Mouse (Mus musculus) midbrain, postnatal 0 days (tissue): ENCODE results near the gene Lrrc30. TPM values are rescaled to one million over a fixed set of nuclear protein-coding genes. Genes with fewer than 3 reads are reported as not detected.

ENCODE experiments used
- ATAC-seq: fragments of 200-750 bp; cut with Nextera tagmentation; 2 replicates; pipeline ENCODE4 v1.8.0; 2017; ENCODE audit warnings: moderate number of reproducible peaks, mild to moderate bottlenecking, moderate TSS enrichment, moderate library complexity; ENCODE audit not compliant: low FRiP score
- DNase-seq: peaks from one replicate; pipeline ENCODE4 v3.0.0-alpha.2; 2015; ENCODE audit warnings: low spot score
- H3K27ac ChIP-seq: fragments of 300-500 bp; sonication (generic); 2 replicates; pipeline ENCODE4 v1.5.1; 2014; ENCODE audit warnings: low read depth, mild to moderate bottlenecking, low read length, mixed read lengths
- H3K27me3 ChIP-seq: fragments of 300-500 bp; sonication (generic); 2 replicates; pipeline ENCODE4 v1.6.1; 2014; ENCODE audit warnings: low read length, control low read depth, mixed read lengths; ENCODE audit not compliant: insufficient read depth
- H3K36me3 ChIP-seq: fragments of 300-500 bp; sonication (generic); 2 replicates; pipeline ENCODE4 v1.6.1; 2014; ENCODE audit warnings: low read length, control low read depth, mixed read lengths; ENCODE audit not compliant: insufficient read depth
- H3K4me1 ChIP-seq: fragments of 300-500 bp; sonication (generic); 2 replicates; pipeline ENCODE4 v1.6.1; 2014; ENCODE audit warnings: mild to moderate bottlenecking, control low read depth, antibody characterized with exemption, low read length, mixed read lengths; ENCODE audit not compliant: insufficient read depth
- H3K4me2 ChIP-seq: fragments of 300-500 bp; sonication (generic); 2 replicates; pipeline ENCODE4 v1.6.1; 2014; ENCODE audit warnings: low read depth, mild to moderate bottlenecking, low read length, mixed read lengths; ENCODE audit not compliant: poor library complexity, severe bottlenecking
- H3K4me3 ChIP-seq: fragments of 300-500 bp; sonication (generic); 2 replicates; pipeline ENCODE4 v1.5.1; 2014; ENCODE audit warnings: low read depth, mild to moderate bottlenecking, low read length, moderate library complexity
- H3K9ac ChIP-seq: fragments of 300-500 bp; sonication (generic); replicated peaks from 2 replicates; pipeline ENCODE4 v1.6.1; 2014; ENCODE audit warnings: mild to moderate bottlenecking, low read length, moderate library complexity, mixed read lengths; ENCODE audit not compliant: poor library complexity, severe bottlenecking
- H3K9me3 ChIP-seq: fragments of 300-500 bp; sonication (generic); 2 replicates; pipeline ENCODE4 v1.6.1; 2016; ENCODE audit warnings: low read length, control low read depth
- CTCF ChIP-seq: IDR thresholded peaks from 2 replicates; pipeline ENCODE4 v1.5.1; 2016; ENCODE audit warnings: antibody characterized with exemption, mild to moderate bottlenecking
- WGBS: fragments of 180-500 bp; shearing (Covaris S2); extraction: QIAGEN DNeasy Blood & Tissue Kit; methylation state at CpG from one replicate; pipeline ENCODE4 v1.1.7; 2014; 5-methylcytosine and 5-hydroxymethylcytosine counted together
- polyA plus RNA-seq: library from polyadenylated mRNA; unstranded; fragments of >200 nt; fragmentation: Nextera tagmentation; extraction: Ambion mirVana; gene quantifications from 2 replicates; pipeline ENCODE4 v1.2.1, GENCODE M21; 2015
- total RNA-seq: library from RNA; depleted of rRNA; stranded (reverse); fragments of >200 nt; gene quantifications from 2 replicates; pipeline ENCODE4 v1.2.3, GENCODE M21; 2014

The Lrrc30 gene
- total and polyA plus RNA-seq, 2 experiments from 2014 or later: not detected

GRCm38 (mm10) chr17:67651506-67651905 is 19.0 kb upstream of the Lrrc30 start:
- H3K4me3 ChIP-seq: no peak overlapping the region
- no peak overlapping the region for H3K4me2 ChIP-seq
- no peaks in the 10 kb centered on the region for H3K9me3 ChIP-seq
- ATAC-seq (no peak), DNase-seq (peak; percentile 74)
- WGBS: 11% methylated on average over 4 of the region's 4 CpGs
- H3K27ac ChIP-seq: no peak overlapping the region
- H3K4me1 ChIP-seq: no peaks in the 10 kb centered on the region
- peak; percentile 80 for TF ChIP-seq CTCF
- no peaks in the 10 kb centered on the region for H3K36me3 ChIP-seq
- no peak overlapping the region for H3K9ac ChIP-seq
- H3K27me3 ChIP-seq: no peaks in the 10 kb centered on the region

GRCm38 (mm10) chr17:67641627-67642026 is 9.1 kb upstream of the Lrrc30 start:
- no peak for ATAC-seq

GRCm38 (mm10) chr17:67638119-67638810 is 5.7 kb upstream of the Lrrc30 start:
- DNase-seq: peak; percentile 34
- no peak overlapping the region for H3K4me2 ChIP-seq
- no peak overlapping the region for H3K27ac ChIP-seq
- no peaks in the 10 kb centered on the region for H3K36me3 ChIP-seq
- H3K27me3 ChIP-seq: no peaks in the 10 kb centered on the region
- TF ChIP-seq CTCF: no peak
- H3K4me3 ChIP-seq: no peak overlapping the region
- WGBS: 78% methylated on average over 10 of the region's 10 CpGs
- no peak for ATAC-seq
- H3K4me1 ChIP-seq: no peaks in the 10 kb centered on the region
- no peak overlapping the region for H3K9ac ChIP-seq
- H3K9me3 ChIP-seq: no peaks in the 10 kb centered on the region

More at GRCm38 (mm10) chr17:67641627-67642026, 9.1 kb upstream of the Lrrc30 start:
- Histone ChIP-seq H3K9me3 (no peaks in the 10 kb centered on the region), H3K36me3 (no peaks in the 10 kb centered on the region), H3K9ac (no peak overlapping the region), H3K4me1 (no peaks in the 10 kb centered on the region), H3K4me2 (no peak overlapping the region), H3K27me3 (no peaks in the 10 kb centered on the region), H3K4me3 (no peak overlapping the region), H3K27ac (no peak overlapping the region)
- DNase-seq: no peak
- no peak for TF ChIP-seq CTCF

- Histone ChIP-seq H3K27ac (no peak overlapping the region), H3K9me3 (no peaks in the 10 kb centered on the region), H3K4me3 (no peak overlapping the region), H3K36me3 (no peaks in the 10 kb centered on the region), H3K4me2 (no peak overlapping the region), H3K27me3 (no peaks in the 10 kb centered on the region), H3K9ac (no peak overlapping the region), H3K4me1 (no peaks in the 10 kb centered on the region)
- WGBS: 90% methylated on average over 2 of the region's 2 CpGs
- no peak for TF ChIP-seq CTCF
- ATAC-seq (no peak), DNase-seq (no peak)
Measured at GRCm38 (mm10) chr17:67636951-67637350, 4.4 kb upstream of the Lrrc30 start.

GRCm38 (mm10) chr17:67636304-67636703 is 3.8 kb upstream of the Lrrc30 start:
- Histone ChIP-seq H3K4me3 (no peak overlapping the region), H3K27me3 (no peaks in the 10 kb centered on the region), H3K36me3 (no peaks in the 10 kb centered on the region), H3K27ac (no peak overlapping the region), H3K9ac (no peak overlapping the region), H3K9me3 (no peaks in the 10 kb centered on the region), H3K4me2 (no peak overlapping the region), H3K4me1 (no peaks in the 10 kb centered on the region)
- ATAC-seq (no peak), DNase-seq (no peak)
- TF ChIP-seq CTCF: peak; percentile 50
- WGBS: 73% methylated on average over 3 of the region's 3 CpGs

- DNase-seq (no peak), ATAC-seq (no peak)
- Histone ChIP-seq H3K9ac (no peak overlapping the region), H3K4me1 (no peaks in the 10 kb centered on the region), H3K27ac (no peak overlapping the region), H3K27me3 (no peaks in the 10 kb centered on the region), H3K4me3 (no peak overlapping the region), H3K9me3 (no peaks in the 10 kb centered on the region), H3K4me2 (no peak overlapping the region), H3K36me3 (no peaks in the 10 kb centered on the region)
- 61% methylated on average over 3 of the region's 3 CpGs for WGBS
- no peak for TF ChIP-seq CTCF
Measured at GRCm38 (mm10) chr17:67629746-67630145, 2.8 kb downstream of the Lrrc30 start.
